Mouse (Mus musculus) bone marrow, adult 2 months (tissue): ENCODE results near the gene Rgmb. TPM values are rescaled to one million over a fixed set of nuclear protein-coding genes. Genes with fewer than 3 reads are reported as not detected.
A peak's percentile ranks its signal among the peaks of the same experiment; 100 is the strongest.

Experiments
- H3K27ac ChIP-seq: fragments of 200-500 bp; 2 replicates; pipeline ENCODE4 v1.5.1; 2012; ENCODE audit warnings: low read depth, mild to moderate bottlenecking, control low read depth, inconsistent platforms, low read length; ENCODE audit not compliant: control insufficient read depth, poor library complexity, insufficient read depth
- H3K4me1 ChIP-seq: fragments of 200-500 bp; 2 replicates; pipeline ENCODE4 v1.6.1; 2011; ENCODE audit warnings: low read length; ENCODE audit not compliant: control insufficient read depth, insufficient read depth
- H3K4me3 ChIP-seq: fragments of 200-500 bp; replicated peaks from 2 replicates; pipeline ENCODE3; 2011; ENCODE audit warnings: mild to moderate bottlenecking, low read depth, low read length, control low read depth; ENCODE audit not compliant: control insufficient read depth
- CTCF ChIP-seq: fragments of 200-500 bp; IDR thresholded peaks from 2 replicates; pipeline ENCODE4 v1.5.1; 2011; ENCODE audit warnings: low read length, control low read depth; ENCODE audit not compliant: control insufficient read depth, insufficient read depth
- POLR2A ChIP-seq: fragments of 200-500 bp; IDR thresholded peaks from 2 replicates; pipeline ENCODE4 v1.6.1; 2011; ENCODE audit warnings: low read depth, mild to moderate bottlenecking, control low read depth, low read length, borderline replicate concordance; ENCODE audit not compliant: control insufficient read depth
- WGBS: fragments of 180-500 bp; shearing (Covaris S2); methylation state at CpG from one replicate; pipeline ENCODE4 v1.1.7; 2018; 5-methylcytosine and 5-hydroxymethylcytosine counted together
- polyA plus RNA-seq: library from polyadenylated mRNA; stranded (reverse); fragments of >200 nt; gene quantifications from 2 replicates; pipeline ENCODE4 v1.2.4, GENCODE M21; 2011; ENCODE audit warnings: low replicate concordance; ENCODE audit not compliant: missing spikeins, insufficient read depth, insufficient read length

The Rgmb gene
- polyA plus RNA-seq, 1 experiment: 0.52 TPM

DNA sequence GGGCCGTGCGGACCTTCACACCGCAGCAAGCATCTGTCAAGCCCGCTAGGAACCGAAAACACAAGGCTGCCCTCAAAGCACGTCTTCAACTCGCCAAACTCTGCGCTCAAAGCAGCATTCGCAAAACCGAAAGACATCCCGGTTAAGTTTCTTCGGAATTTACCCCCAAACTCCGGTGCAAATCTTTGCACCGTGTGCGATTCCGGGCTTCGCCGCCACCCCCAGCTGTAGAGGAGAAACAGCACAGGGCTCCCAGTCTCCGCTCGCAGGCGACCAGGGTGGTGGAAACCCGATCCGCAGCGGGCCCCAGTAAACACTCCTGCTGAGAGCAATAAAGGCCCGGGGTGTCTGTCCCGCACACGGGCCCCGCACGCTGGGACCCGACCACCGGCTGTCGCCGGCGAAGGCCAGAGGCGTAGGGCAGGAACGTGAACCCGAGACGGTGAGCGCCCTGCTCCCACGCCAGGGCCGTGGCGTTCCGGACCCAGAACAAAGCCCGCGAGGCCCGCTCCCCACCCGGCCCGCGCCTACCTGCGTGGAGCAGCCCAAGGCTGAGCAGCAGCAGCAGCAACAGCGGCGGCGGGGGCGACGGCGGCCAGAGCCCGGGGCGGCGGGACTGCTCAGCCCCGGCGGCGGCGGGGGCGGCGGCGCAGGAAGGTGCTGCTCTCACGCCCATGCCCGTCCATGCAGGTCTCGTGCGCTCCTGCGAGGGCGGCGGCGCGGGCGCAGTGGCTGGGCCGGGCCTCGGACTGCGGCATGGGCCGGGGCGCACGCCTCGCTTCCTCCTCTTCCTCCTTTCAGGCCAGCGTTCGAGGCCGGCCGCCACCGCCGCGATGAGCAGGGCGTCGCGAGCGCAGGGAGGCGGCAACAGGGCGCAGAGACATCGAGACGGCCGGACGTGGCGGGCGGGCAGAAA, 5.1 kb downstream of the Rgmb start:
- TF ChIP-seq CTCF: no peak
- no peak for TF ChIP-seq POLR2A
- Histone ChIP-seq H3K4me1 (no peaks in the 10 kb centered on the region), H3K27ac (peak overlapping the region; percentile 48; the same call in 1 of the 2 replicates), H3K4me3 (peak overlapping the region; percentile 64)
- 2% methylated on average over 102 of the region's 102 CpGs for WGBS

DNA sequence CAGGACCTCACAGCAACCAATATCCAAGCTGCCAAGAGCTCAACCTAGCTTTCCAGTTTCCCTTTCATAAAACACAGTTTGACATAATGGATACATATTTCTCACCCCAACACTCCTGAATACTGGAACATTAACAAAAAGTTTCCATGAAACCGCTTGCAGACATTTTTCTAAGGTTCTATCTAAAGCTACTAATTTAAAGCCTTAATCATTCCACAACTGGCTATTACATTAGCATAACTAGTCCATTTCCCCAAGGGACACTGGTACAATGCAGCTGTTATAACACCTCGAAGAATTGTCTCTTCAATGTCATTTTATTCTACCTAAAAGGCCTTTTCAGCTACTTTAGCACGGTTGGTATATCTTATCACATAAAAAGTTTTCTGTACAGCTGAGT, 6.0 kb downstream of the Rgmb start:
- WGBS: 53% methylated on average over 3 of the region's 3 CpGs
- Histone ChIP-seq H3K4me1 (no peaks in the 10 kb centered on the region), H3K27ac (no peak overlapping the region), H3K4me3 (no peak overlapping the region)
- no peak for TF ChIP-seq CTCF
- TF ChIP-seq POLR2A: no peak

- Histone ChIP-seq H3K4me1 (no peaks in the 10 kb centered on the region), H3K27ac (no peak overlapping the region), H3K4me3 (no peak overlapping the region)
- 83% methylated on average over 11 of the region's 11 CpGs for WGBS
- TF ChIP-seq CTCF (no peak), POLR2A (no peak)
Measured at GRCm38 (mm10) chr17:15824337-15824736, 6.5 kb downstream of the Rgmb start.

DNA sequence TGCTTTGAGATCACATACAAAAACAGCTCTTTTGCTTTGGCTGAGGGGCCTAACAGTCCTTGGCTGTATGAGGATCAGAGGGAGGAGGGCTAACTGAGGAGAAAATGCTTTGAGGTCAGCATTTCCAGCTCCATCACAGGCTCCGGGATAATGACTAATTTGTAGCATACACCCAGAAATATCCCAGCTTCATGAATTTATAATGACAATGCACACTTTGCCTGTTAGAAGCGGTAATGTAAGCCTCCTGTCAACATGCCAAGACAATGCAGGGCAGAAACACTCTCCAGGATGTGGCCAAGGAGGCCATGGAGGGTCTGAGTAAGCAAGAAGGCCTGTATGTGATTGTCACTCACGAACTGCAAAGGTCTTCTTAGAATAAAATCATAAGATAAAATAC, 7.0 kb downstream of the Rgmb start:
- no peaks in the 10 kb centered on the region for H3K4me1 ChIP-seq
- H3K4me3 ChIP-seq: no peak overlapping the region
- 52% methylated on average over 3 of the region's 3 CpGs for WGBS
- H3K27ac ChIP-seq: no peak overlapping the region
- TF ChIP-seq POLR2A: no peak

GRCm38 (mm10) chr17:15823215-15823614, 7.6 kb downstream of the Rgmb start:
- WGBS: 76% methylated on average over 5 of the region's 5 CpGs
- no peak for TF ChIP-seq CTCF
- TF ChIP-seq POLR2A: no peak
- no peak overlapping the region for H3K4me3 ChIP-seq

DNA sequence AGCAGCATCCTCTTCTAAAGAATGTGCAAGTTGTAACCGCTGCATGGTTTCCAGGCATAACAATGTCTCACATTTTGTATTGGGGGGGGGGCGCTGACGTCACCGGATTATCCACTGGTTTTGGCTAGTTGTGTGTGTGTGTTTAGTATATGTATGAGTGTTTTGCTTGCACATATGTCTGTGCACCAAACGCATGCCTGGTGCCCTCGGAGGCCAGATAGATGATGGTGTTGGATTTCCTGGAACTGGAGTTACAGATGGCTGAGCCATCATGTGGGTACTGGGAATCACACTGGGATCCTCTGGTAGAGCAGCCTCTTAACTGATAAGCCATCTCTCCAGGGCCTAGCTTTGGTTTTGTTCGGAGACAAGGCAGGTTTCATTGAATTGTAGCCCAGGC, 8.5 kb downstream of the Rgmb start:
- H3K4me1 ChIP-seq: no peaks in the 10 kb centered on the region
- WGBS: 86% methylated on average over 7 of the region's 7 CpGs
- no peak overlapping the region for H3K27ac ChIP-seq
- H3K4me3 ChIP-seq: no peak overlapping the region
- TF ChIP-seq CTCF: no peak

More at GRCm38 (mm10) chr17:15823215-15823614, 7.6 kb downstream of the Rgmb start:
- H3K27ac ChIP-seq: no peak overlapping the region
- no peaks in the 10 kb centered on the region for H3K4me1 ChIP-seq

- Histone ChIP-seq H3K4me1 (no peaks in the 10 kb centered on the region), H3K27ac (no peak overlapping the region), H3K4me3 (no peak overlapping the region)
- TF ChIP-seq POLR2A (no peak), CTCF (no peak)
- 68% methylated on average over 4 of the region's 4 CpGs for WGBS
Measured at GRCm38 (mm10) chr17:15821706-15822105, 9.1 kb downstream of the Rgmb start.

GRCm38 (mm10) chr17:15820761-15821160, 10.1 kb downstream of the Rgmb start:
- Histone ChIP-seq H3K27ac (no peak overlapping the region), H3K4me1 (no peaks in the 10 kb centered on the region), H3K4me3 (no peak overlapping the region)
- 82% methylated on average over 10 of the region's 10 CpGs for WGBS
- TF ChIP-seq POLR2A (no peak), CTCF (no peak)
